Mouse (Mus musculus) myocyte (in vitro differentiated cells): ENCODE measurements at regions not wholly inside any gene's neighbourhood (a gene's known extent, or its start where the extent isn't known, plus 50 kb on each side); places are given as distances from the start of the nearest gene placed in this dataset.

ENCODE experiments used
- MYOD1 ChIP-seq, 3 experiments: IDR thresholded peaks; one replicate each; pipeline ENCODE4 v1.6.1; 2011; ENCODE audit warnings: control low read depth in 2 of 3, low read depth in 2 of 3, mild to moderate bottlenecking in 2 of 3, moderate library complexity in 1 of 3; ENCODE audit not compliant: insufficient read length in 2 of 3, control insufficient read depth in 1 of 3
- POLR2A ChIP-seq: IDR thresholded peaks from one replicate; pipeline ENCODE4 v1.6.1; 2011; ENCODE audit warnings: low read depth, mild to moderate bottlenecking, control low read depth, moderate library complexity; ENCODE audit not compliant: insufficient read length
- TCF12 ChIP-seq: IDR thresholded peaks from one replicate; pipeline ENCODE4 v1.6.1; 2011; ENCODE audit warnings: mild to moderate bottlenecking, control low read depth; ENCODE audit not compliant: poor library complexity, insufficient read depth, severe bottlenecking

DNA sequence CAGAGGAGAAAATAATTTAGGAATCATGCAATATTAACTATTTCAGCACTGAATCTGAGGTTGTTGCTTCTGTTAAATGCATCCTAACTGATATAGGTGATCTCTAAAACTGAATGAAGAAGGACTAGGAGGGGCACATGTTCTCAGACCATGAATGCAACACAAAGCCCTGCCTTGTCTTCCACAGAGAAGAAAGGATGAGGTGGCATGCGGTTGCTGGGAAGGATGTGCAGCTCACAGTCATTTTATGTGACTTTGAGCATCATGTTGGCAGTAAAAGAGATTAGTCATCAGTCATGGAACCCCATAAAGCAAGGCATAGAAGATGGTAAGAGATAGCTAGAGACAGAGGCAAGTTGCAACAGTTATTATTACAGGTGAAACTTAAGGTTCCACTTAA lies 163.2 kb upstream of the Sp8 start:
- TF ChIP-seq POLR2A (no peak), TCF12 (no peak), MYOD1 (IDR thresholded peaks at IDR 0.05; ENCODE audit: control insufficient read depth in 1 of 3, insufficient read length in 2 of 3, low read depth in 2 of 3) (no peak)
